In genomic region chr12:108634031-108634430, GRCm38 (mm10) we compare ENCODE assay signal across 23 mouse cellular contexts.
A peak's percentile ranks its signal among the peaks of the same experiment; 100 is the strongest.
DNase-seq lines count a peak whose midpoint lies in the region; ATAC-seq and TF ChIP-seq lines count a peak whose summit lies in the region.
"Had no signal": no experiment of that assay in that cellular context is flagged by ENCODE, and none has a peak within 500 bp of the region (broad histone marks: within the 10 kb centered on the region; RNA-seq: fewer than 3 reads in every experiment).

No protein-coding gene starts in this region.

- peak overlapping the region; percentile 50; the same call in 1 of the 2 replicates for H3K27ac ChIP-seq in bone marrow, adult 2 months (ENCODE audit: control insufficient read depth, insufficient read depth, low read depth, low read length, poor library complexity)
- no peak overlapping the region for H3K27ac ChIP-seq in midbrain, embryonic 11.5 days (ENCODE audit: low read depth, low read length)
- no peak overlapping the region for H3K27ac ChIP-seq in forebrain, embryonic 12.5 days
- H3K27ac ChIP-seq: embryonic facial prominence, embryonic 13.5 days; forebrain, embryonic 13.5 days; heart, adult 2 months; hindbrain, embryonic 13.5 days had no signal

- WGBS in bone marrow, adult 2 months, result 33% methylated on average over 1 of the region's 1 CpGs
- 96% methylated on average over 1 of the region's 1 CpGs for WGBS in midbrain, embryonic 11.5 days
- 89% methylated on average over 1 of the region's 1 CpGs for WGBS in forebrain, embryonic 12.5 days
- WGBS in lung, adult 2 months, result 86% methylated on average over 1 of the region's 1 CpGs

- no peaks in the 10 kb centered on the region for H3K9me3 ChIP-seq in midbrain, embryonic 11.5 days (ENCODE audit: control insufficient read depth, low read length)
- H3K9me3 ChIP-seq in forebrain, embryonic 12.5 days, result no peaks in the 10 kb centered on the region
- H3K9me3 ChIP-seq: embryonic facial prominence, embryonic 13.5 days; forebrain, embryonic 13.5 days; heart, embryonic 15.5 days; hindbrain, embryonic 13.5 days had no signal

- peak; percentile 49 for DNase-seq in thymus, postnatal 0 days (ENCODE audit: low spot score)
- no peak for DNase-seq in thymus, postnatal 10 days (ENCODE audit: low spot score in 2 of 2)
- peak; percentile 64 for DNase-seq in naive thymus-derived CD4-positive, alpha-beta T cell, adult 2 months (ENCODE audit: low read depth)
- no peak for DNase-seq in midbrain, embryonic 11.5 days (ENCODE audit: low spot score, missing footprints)
- DNase-seq in lung, adult 2 months, result no peak
- DNase-seq: adrenal gland, postnatal 10 days; cerebellum, adult 11-12 months; cerebellum, adult 9-10 months; cerebellum, postnatal 36 days; forebrain, postnatal 0 days; gastrocnemius, postnatal 14 days; heart, adult 2 months; heart, postnatal 14 days had no signal

- ATAC-seq in CD4-positive, CD25-positive, alpha-beta regulatory T cell, adult 4 months, result peak; percentile 28
- no peak for ATAC-seq in midbrain, embryonic 11.5 days (ENCODE audit: low FRiP score)
- no peak for ATAC-seq in forebrain, embryonic 12.5 days (ENCODE audit: low FRiP score)
- ATAC-seq: forebrain, embryonic 13.5 days; forebrain, postnatal 0 days; Patski had no signal

- no peaks in the 10 kb centered on the region for H3K27me3 ChIP-seq in midbrain, embryonic 11.5 days (ENCODE audit: control insufficient read depth, insufficient read depth, low read length)
- no peaks in the 10 kb centered on the region for H3K27me3 ChIP-seq in forebrain, embryonic 12.5 days
- H3K27me3 ChIP-seq: CH12.LX; embryonic facial prominence, embryonic 13.5 days; forebrain, embryonic 13.5 days; heart, embryonic 15.5 days; hindbrain, embryonic 13.5 days; Patski had no signal

- H3K9ac ChIP-seq in midbrain, embryonic 11.5 days (ENCODE audit: low read length), result no peak overlapping the region
- no peak overlapping the region for H3K9ac ChIP-seq in forebrain, embryonic 12.5 days
- H3K9ac ChIP-seq: embryonic facial prominence, embryonic 13.5 days; forebrain, embryonic 13.5 days; forebrain, postnatal 0 days; heart, embryonic 15.5 days; hindbrain, embryonic 13.5 days had no signal

- peaks cover 11% of the 10 kb centered on the region for H3K4me1 ChIP-seq in bone marrow, adult 2 months (ENCODE audit: control insufficient read depth, insufficient read depth, low read length)
- H3K4me1 ChIP-seq in midbrain, embryonic 11.5 days (ENCODE audit: control insufficient read depth, insufficient read depth, low read length), result no peaks in the 10 kb centered on the region
- H3K4me1 ChIP-seq in forebrain, embryonic 12.5 days, result no peaks in the 10 kb centered on the region
- peaks cover 7% of the 10 kb centered on the region for H3K4me1 ChIP-seq in lung, adult 2 months (ENCODE audit: control insufficient read depth, insufficient read depth, low read length)
- H3K4me1 ChIP-seq: forebrain, embryonic 13.5 days had no signal

- TF ChIP-seq POLR2A in bone marrow, adult 2 months (IDR thresholded peaks at IDR 0.05; ENCODE audit: borderline replicate concordance, control insufficient read depth, low read depth, low read length), result no peak
- no peak for TF ChIP-seq POLR2A in lung, adult 2 months (IDR thresholded peaks at IDR 0.05; ENCODE audit: borderline replicate concordance, extremely low read depth, low read depth, low read length)

- TF ChIP-seq CTCF in bone marrow, adult 2 months (IDR thresholded peaks at IDR 0.05; ENCODE audit: control insufficient read depth, insufficient read depth, low read length), result no peak
- no peak for TF ChIP-seq CTCF in lung, adult 2 months (IDR thresholded peaks at IDR 0.05; ENCODE audit: insufficient read depth, low read length)

- no peak overlapping the region for H3K4me3 ChIP-seq in bone marrow, adult 2 months (replicated peaks; ENCODE audit: control insufficient read depth, low read depth, low read length)
- H3K4me3 ChIP-seq in midbrain, embryonic 11.5 days (ENCODE audit: low read depth, low read length), result no peak overlapping the region
- H3K4me3 ChIP-seq in forebrain, embryonic 12.5 days (replicated peaks), result no peak overlapping the region
- H3K4me3 ChIP-seq in lung, adult 2 months (replicated peaks; ENCODE audit: extremely low read depth, low read depth, low read length), result no peak overlapping the region
- H3K4me3 ChIP-seq: embryonic facial prominence, embryonic 13.5 days; forebrain, embryonic 13.5 days; heart, adult 2 months; heart, embryonic 15.5 days; hindbrain, embryonic 13.5 days had no signal

- H3K4me2 ChIP-seq in midbrain, embryonic 11.5 days, result no peak overlapping the region
- no peak overlapping the region for H3K4me2 ChIP-seq in forebrain, embryonic 12.5 days
- H3K4me2 ChIP-seq: embryonic facial prominence, embryonic 13.5 days; forebrain, embryonic 13.5 days; heart, embryonic 11.5 days; heart, embryonic 15.5 days; hindbrain, embryonic 13.5 days had no signal

- no peaks in the 10 kb centered on the region; the same call in 1 of the 2 replicates for H3K36me3 ChIP-seq in midbrain, embryonic 11.5 days (ENCODE audit: control insufficient read depth, insufficient read depth, low read length)
- H3K36me3 ChIP-seq in forebrain, embryonic 12.5 days (replicated peaks), result peaks cover 5% of the 10 kb centered on the region; the same call in 1 of the 2 replicates
- H3K36me3 ChIP-seq: heart, embryonic 15.5 days had no signal

Comparison
In these comparisons a context has a peak if more than half of its experiments do, and no peak if none do; other contexts are left out.
1. DNase-seq: peak in thymus, postnatal 0 days (single experiment) and naive thymus-derived CD4-positive, alpha-beta T cell, adult 2 months (single experiment); none in thymus, postnatal 10 days (0 of 2), midbrain, embryonic 11.5 days (single experiment) and lung, adult 2 months (single experiment).